Mouse (Mus musculus) common myeloid progenitor, adult 5-6 weeks (primary cell): ENCODE data around the gene Smg6. TPM values are rescaled to one million over a fixed set of nuclear protein-coding genes. Genes with fewer than 3 reads are reported as not detected.
A peak's percentile ranks its signal among the peaks of the same experiment; 100 is the strongest.
"Not testable (repeated sequence)": the region's sequence is repeated elsewhere in the genome, so short reads cannot be mapped to it uniquely, and the experiment has no call there.

Source experiments
- ATAC-seq: replicated peaks from 2 replicates; pipeline ENCODE4 v1.8.0; 2016; ENCODE audit warnings: low read depth, mild to moderate bottlenecking, moderate TSS enrichment, inconsistent platforms; ENCODE audit not compliant: poor library complexity, severe bottlenecking
- total RNA-seq: library from RNA; stranded (forward); fragments of 200-1000, 187-1606 nt; gene quantifications from 2 replicates; pipeline ENCODE4 v1.2.3, GENCODE M21; 2017

The Smg6 gene
- total RNA-seq, 1 experiment from 2014 or later, result 46.7 TPM

GRCm38 (mm10) chr11:74990501-74990900 lies 64.9 kb downstream of the Smg6 start:
- ATAC-seq, result no peak

- no peak for ATAC-seq
Measured at GRCm38 (mm10) chr11:74991290-74991689, 65.7 kb downstream of the Smg6 start.

- no peak for ATAC-seq
Measured at GRCm38 (mm10) chr11:74992427-74992987, 66.9 kb downstream of the Smg6 start.

GRCm38 (mm10) chr11:74994141-74994540 lies 68.5 kb downstream of the Smg6 start:
- ATAC-seq, result no peak

GRCm38 (mm10) chr11:74994856-74995255 lies 69.2 kb downstream of the Smg6 start:
- ATAC-seq, result no peak

GRCm38 (mm10) chr11:74996482-74996881 lies 70.9 kb downstream of the Smg6 start:
- no peak for ATAC-seq

GRCm38 (mm10) chr11:75000869-75001653 lies 75.4 kb downstream of the Smg6 start:
- no peak for ATAC-seq

GRCm38 (mm10) chr11:75008270-75008669 lies 82.6 kb downstream of the Smg6 start:
- no peak for ATAC-seq

GRCm38 (mm10) chr11:75009537-75009936 lies 83.9 kb downstream of the Smg6 start:
- not testable (repeated sequence) for ATAC-seq

GRCm38 (mm10) chr11:75012997-75013694 lies 87.5 kb downstream of the Smg6 start:
- peak; percentile 90 for ATAC-seq

GRCm38 (mm10) chr11:75013764-75014695 lies 88.4 kb downstream of the Smg6 start:
- no peak for ATAC-seq

- no peak for ATAC-seq
Measured at GRCm38 (mm10) chr11:75014816-75015215, 89.2 kb downstream of the Smg6 start.

- no peak for ATAC-seq
Measured at GRCm38 (mm10) chr11:75015453-75015871, 89.8 kb downstream of the Smg6 start.

- ATAC-seq, result no peak
Measured at GRCm38 (mm10) chr11:75016309-75016860, 90.8 kb downstream of the Smg6 start.

GRCm38 (mm10) chr11:75017831-75018230 lies 92.2 kb downstream of the Smg6 start:
- ATAC-seq, result no peak

- no peak for ATAC-seq
Measured at GRCm38 (mm10) chr11:75026977-75027376, 101.4 kb downstream of the Smg6 start.

GRCm38 (mm10) chr11:75027616-75028015 lies 102.0 kb downstream of the Smg6 start:
- ATAC-seq, result no peak

GRCm38 (mm10) chr11:75031251-75031650 lies 105.6 kb downstream of the Smg6 start:
- ATAC-seq, result no peak

GRCm38 (mm10) chr11:75032946-75033345 lies 107.3 kb downstream of the Smg6 start:
- peak; percentile 50 for ATAC-seq

GRCm38 (mm10) chr11:75033581-75034067 lies 108.0 kb downstream of the Smg6 start:
- no peak for ATAC-seq
